Mouse (Mus musculus) ES-Bruce4 (cell line): ENCODE measurements around the gene Prkd3.

Experiments used
- CTCF ChIP-seq: IDR thresholded peaks from one replicate; pipeline ENCODE4 v1.8.1; 2011; ENCODE audit warnings: low read depth, low read length
- POLR2A ChIP-seq: IDR thresholded peaks from one replicate; pipeline ENCODE4 v1.8.1; 2011; ENCODE audit warnings: low read length; ENCODE audit not compliant: insufficient read depth

DNA sequence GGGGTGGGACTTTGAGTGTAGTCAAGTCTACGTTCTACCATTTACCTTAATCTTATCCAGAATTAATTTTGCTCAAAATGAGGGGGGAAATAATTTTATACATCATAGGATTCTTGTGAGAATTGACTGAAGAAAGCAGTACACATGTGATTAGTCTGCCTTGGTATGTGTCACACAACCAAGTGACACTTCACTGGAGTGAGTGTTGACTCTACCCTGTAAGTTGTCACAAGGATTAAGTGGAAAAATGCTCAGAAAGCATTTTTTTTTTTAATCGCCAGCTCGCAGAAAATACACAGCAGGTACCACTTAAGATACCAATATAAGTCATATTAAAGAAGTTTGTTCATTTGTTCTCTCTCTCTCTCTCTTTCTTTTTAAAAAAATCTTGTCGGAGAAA is 3.9 kb upstream of the Prkd3 start:
- TF ChIP-seq POLR2A = no peak
- TF ChIP-seq CTCF = no peak
